Mouse (Mus musculus) urinary bladder, adult 2 months (tissue): ENCODE measurements around the gene Wdr61. TPM values are rescaled to one million over a fixed set of nuclear protein-coding genes. Genes with fewer than 3 reads are reported as not detected.
A peak's percentile ranks its signal among the peaks of the same experiment; 100 is the strongest.
"Not testable (repeated sequence)": the region's sequence is repeated elsewhere in the genome, so short reads cannot be mapped to it uniquely, and the experiment has no call there.

ENCODE experiments used
- DNase-seq: peaks from one replicate; pipeline ENCODE4 v3.0.0; 2022; ENCODE audit warnings: low spot score
- polyA plus RNA-seq: library from polyadenylated mRNA; depleted of rRNA; stranded (reverse); fragments of >200 nt; gene quantifications from 2 replicates; pipeline ENCODE4 v1.2.3, GENCODE M21; 2012

Wdr61 gene
- polyA plus RNA-seq, 1 experiment, result 141 TPM

GRCm38 (mm10) chr9:54726315-54726714 lies 8.0 kb downstream of the Wdr61 start:
- DNase-seq, result no peak

DNA sequence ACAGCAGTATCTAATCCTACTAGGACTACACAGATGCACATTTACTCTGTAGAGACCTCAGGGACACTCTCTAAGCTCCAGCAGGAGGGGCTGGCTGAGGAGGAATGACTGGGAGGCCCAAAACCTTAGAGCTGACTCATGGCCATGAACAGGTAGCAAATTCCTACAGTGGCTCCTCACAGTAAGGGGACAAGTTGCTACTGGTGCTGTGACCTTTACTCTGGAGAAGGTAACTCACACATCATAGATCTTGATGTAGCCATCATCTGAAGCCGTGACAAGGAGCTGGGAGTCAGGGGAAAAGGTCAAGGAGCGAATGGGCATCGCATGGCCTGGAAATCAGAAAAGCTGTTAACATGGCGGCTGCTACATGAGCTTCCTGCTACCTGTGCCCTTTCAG lies 11.7 kb downstream of the Wdr61 start:
- no peak for DNase-seq

DNA sequence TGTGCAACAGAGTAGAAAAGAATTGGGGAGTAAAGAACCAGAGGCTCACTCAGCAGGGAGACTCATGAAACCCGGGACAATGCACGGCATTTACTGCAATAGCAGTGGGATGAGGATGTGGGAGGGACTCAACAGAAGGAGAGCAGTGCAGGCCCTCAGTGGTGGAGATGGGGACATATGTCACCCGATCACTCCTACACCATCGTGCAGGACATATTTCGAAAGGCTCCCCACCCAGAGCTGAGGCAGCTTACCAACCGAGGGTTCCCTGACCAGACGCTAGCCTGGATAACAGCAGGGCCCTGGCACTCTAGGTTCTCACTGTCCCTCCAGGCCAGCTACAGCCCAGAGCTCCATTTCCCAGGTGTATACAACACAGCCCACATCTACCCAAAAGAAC lies 12.2 kb downstream of the Wdr61 start:
- DNase-seq, result no peak

- DNase-seq, result no peak
Observed at GRCm38 (mm10) chr9:54717527-54717926, 16.8 kb downstream of the Wdr61 start.

DNA sequence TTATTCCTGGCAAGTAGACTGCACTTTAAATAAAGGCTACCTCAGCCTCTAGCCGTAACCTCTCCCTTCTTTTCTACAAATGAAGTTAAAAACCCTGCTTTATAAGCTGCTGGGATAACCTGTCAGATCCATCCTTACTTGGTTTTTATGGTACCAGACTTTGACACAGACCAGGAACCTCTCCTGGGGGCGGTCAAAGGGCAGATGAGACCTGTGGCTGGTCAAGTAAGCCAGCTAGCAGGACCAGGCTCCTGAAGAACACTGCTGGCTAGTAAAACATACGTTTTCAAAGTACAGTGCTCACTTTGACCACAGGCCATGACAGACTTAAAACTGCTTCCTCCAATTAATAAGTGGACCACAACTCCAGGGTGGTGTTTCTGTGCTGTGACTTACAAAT lies 18.5 kb downstream of the Wdr61 start:
- no peak for DNase-seq

DNA sequence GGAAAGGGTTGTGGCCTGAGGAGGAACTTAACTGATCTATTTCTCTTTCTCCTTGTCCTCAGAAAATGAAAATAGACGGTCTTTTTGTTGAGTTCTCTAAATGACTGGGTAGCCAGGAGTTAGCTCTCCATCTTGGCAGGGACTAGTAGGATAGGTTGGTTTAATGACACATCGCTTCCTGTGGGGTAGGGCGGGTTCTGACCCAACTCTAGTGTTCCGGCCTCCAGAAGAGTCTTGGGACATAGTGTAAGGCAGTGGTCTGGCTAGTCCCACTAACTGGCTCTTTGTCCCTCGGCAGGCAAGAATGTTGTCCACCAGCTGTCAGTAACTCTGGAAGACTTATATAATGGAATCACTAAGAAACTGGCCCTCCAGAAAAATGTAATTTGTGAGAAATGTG lies 26.2 kb downstream of the Wdr61 start:
- DNase-seq, result no peak

- DNase-seq, result no peak
Observed at GRCm38 (mm10) chr9:54707288-54707999, 26.9 kb downstream of the Wdr61 start.

- DNase-seq, result no peak
Observed at GRCm38 (mm10) chr9:54705561-54705960, 28.8 kb downstream of the Wdr61 start.

DNA sequence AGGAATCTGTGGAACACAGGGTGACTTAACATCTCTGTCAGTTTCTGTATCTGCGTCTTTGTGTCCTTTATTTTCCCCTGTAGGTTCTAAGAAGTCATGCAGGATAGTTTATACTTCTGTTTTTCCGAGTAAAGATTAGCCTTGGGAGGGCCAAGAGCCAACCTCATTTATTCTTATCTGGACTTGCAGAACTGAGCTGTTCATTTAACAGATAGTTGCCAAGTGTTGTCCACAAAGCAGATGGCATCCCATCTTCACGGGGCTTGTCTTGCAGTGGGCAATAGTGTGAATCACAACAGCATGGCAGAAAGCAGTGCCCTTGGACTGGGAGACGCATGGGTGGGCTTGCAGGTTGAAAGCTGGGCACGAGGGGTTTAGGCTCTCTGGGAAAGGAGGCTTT lies 30.0 kb downstream of the Wdr61 start:
- DNase-seq, result no peak

- DNase-seq, result no peak
Observed at GRCm38 (mm10) chr9:54702581-54702980, 31.7 kb downstream of the Wdr61 start.

- no peak for DNase-seq
Observed at GRCm38 (mm10) chr9:54700746-54701145, 33.6 kb downstream of the Wdr61 start.

GRCm38 (mm10) chr9:54700174-54700475 lies 34.2 kb downstream of the Wdr61 start:
- DNase-seq, result no peak

DNA sequence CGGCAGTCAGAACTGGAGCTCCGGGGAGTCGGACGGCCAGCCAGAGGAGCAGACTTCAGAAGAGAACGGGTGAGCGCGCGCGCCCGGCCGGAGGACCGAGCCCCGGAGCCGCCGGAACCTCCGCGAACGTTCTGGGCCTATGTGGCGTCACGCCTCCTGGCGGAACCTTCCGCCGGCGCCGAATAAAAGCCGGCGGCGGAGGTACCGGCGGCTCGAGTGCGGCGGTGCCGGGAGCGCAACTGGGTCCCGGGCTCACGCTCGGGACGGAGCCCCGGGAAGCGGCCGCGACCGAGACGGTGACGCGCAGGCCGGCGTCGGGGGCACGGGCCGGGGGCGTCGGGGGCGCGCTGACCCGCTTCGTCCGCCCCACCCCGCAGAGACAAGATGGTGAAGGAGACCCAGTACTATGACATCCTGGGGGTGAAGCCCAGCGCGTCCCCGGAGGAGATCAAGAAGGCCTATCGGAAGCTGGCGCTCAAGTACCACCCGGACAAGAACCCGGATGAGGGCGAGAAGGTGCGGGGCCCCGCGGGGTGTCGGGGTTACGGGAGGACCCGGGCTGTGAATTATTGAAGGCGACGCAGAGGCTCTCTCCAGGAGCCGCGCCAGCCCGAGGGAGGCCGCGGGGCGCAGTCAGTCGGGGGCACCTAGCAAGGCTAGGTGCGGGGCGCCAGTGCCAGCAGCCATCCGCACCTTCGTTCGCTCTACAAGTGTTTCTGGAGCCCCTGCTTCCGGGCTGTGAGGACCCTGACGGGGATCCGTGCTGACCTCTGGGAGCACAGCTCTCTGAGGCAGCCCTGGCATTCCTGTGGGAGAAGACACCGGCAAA lies 34.8 kb downstream of the Wdr61 start:
- peak; percentile 81 for DNase-seq

GRCm38 (mm10) chr9:54699087-54699344 lies 35.3 kb downstream of the Wdr61 start:
- DNase-seq, result no peak

DNA sequence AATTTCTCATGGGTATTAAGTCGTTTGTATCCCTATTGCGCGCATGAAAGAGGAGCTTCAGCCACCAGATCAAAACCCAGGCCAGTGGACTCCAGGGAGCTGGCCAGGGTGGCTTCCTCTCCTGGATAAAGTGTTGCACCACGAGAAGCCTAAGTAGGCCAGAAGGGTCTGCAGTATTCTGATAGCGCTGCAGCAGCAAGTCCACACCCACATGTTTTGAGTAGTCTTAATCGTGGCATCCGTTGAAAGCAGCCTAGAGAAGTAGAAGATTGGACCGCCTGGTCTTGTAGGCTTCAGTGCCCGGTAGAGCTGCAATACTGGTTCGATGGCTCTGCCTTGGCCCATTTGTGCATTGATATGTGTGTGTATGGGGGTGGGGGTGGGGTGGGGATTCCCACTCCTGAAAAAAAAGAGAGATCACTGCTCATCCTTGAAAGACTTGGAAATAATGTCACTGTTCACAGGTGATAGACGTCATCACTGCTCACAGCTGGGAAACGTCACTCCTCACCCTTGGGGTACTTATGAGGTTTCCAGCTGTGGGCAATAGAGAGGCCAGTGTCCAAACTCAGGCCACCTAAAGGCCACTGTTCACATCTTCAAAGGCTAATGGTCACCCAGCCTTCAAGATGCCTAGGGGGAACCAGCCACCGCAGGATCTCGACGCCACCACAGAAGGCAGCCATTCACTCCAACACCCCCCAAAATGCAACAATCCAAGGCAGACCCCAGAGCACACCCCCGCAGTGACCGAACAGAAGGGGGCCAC lies 35.8 kb downstream of the Wdr61 start, which contains the start of gene Dnaja4:
Gene Dnaja4, plus strand, starts transcription at position 556 of the 769 bp plus-strand sequence.
- DNase-seq, result no peak

DNA sequence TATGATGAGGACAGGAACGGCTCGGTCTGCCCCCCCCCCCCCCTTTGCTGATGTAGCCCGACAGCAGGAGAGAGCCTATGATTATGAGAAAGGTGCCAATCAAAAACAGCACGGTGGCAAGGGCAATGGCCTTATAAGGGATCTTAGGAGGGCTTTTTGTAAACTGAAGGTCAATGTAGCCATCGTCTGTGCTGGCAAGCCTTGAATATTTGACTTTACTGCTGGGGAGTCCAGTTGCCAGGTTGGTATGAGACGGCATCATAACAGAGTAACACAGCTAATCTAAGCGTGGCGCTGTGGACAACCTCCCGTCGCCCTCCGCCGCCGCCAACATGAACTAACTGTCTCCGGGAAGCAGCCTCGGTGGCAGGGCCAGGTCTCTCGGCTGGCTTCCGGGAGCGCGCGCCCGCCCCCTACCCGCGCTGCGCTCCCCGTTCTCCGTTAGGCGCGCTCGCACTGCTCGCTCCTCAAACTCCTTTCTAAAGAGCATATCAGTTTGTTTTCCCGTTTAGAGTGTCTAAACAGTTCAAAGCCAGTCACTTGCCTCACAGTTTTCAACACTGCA lies 43.0 kb downstream of the Wdr61 start:
- not testable (repeated sequence) for DNase-seq

DNA sequence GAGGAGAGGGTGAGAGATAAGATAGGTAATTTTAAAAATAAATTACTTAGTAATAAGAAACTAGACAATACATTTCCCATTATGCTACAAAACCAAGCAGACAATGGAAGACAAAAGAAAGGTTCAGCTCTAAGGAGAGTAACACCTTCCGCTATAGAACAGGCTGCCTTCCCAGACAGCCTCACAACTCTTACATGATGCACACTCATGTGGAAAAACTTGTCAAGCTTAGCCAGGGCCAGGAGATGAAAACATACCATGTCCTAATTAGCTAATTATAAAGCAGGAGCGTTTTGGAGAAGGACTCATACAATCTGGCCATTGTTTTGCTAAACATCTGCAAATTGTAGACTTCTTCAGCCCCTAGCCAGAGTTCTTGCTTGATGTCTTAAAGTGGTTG lies 43.6 kb downstream of the Wdr61 start:
- not testable (repeated sequence) for DNase-seq

GRCm38 (mm10) chr9:54689446-54689845 lies 44.9 kb downstream of the Wdr61 start:
- DNase-seq, result no peak

DNA sequence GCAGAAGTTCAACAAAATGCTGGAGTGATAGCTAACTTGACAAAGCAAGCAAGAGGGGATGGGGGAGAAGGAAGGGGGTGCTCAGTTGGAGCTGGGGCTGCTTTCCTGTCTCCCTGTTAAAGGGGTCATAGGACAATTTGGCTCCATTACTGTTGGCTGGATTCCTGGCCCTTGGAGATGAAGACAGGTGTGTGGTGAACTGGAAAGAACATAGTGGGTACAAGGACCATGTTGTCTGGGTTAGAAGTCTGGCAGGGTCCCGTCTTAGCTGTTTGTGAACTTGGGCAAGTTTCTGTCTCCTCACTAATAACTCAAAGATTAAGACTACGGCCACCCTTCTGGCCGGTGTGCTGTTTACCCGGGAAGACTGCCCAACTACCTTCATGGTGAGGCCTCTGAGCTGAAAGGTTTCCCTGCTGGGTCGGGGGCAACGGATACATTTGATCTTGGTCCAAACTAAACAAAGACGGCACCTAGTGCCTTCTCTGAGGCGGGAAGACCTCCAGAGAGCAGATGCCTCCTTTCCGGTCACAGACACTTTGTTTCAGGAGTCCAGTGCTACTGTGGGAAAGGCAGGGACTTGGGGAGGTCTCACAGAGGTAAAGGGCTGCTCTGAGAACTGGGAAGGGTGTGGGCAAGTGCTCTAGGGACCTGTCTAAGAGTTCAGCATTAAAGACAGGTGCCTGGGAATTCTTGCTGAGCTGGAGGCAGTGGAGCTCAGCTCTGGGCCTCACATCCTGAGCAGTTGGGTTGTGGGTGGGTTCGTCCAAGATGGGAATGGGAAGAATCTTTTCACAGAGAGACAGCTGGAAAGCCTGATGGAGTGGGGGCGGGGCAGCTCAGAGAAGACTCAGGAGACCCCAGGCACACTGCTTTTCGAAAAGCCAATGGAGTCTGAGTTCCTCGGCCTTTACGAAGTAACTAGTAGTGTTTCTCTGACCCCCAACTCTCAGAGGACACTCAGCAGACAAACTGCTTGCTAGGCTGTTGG lies 46.8 kb downstream of the Wdr61 start:
- DNase-seq, result no peak

- DNase-seq, result no peak
Observed at GRCm38 (mm10) chr9:54683814-54684605, 50.3 kb downstream of the Wdr61 start.
